Mouse (Mus musculus): ENCODE data around the gene Sipa1l1.

GRCm38 (mm10) chr12:82263443-82263842 is 94.3 kb downstream of the Sipa1l1 start:
- TF ChIP-seq CTCF (IDR thresholded peaks at IDR 0.05; ENCODE audit: borderline replicate concordance, insufficient read depth, low read depth, low read length) (no peak), POLR2A (IDR thresholded peaks at IDR 0.05; ENCODE audit: borderline replicate concordance, insufficient read depth, low read length) (no peak)

Measured in cerebellum, adult 2 months (tissue).